Mouse (Mus musculus): ENCODE measurements around the gene Sept9. TPM values are rescaled to one million over a fixed set of nuclear protein-coding genes. Genes with fewer than 3 reads are reported as not detected.
"Not testable (repeated sequence)": the region's sequence is repeated elsewhere in the genome, so short reads cannot be mapped to it uniquely, and the experiment has no call there.

The Sept9 gene
- polyA plus RNA-seq, 1 experiment from 2014 or later: 40.8 TPM

GRCm38 (mm10) chr11:117338503-117338902 lies 139.0 kb downstream of the Sept9 start:
- H3K27ac ChIP-seq (ENCODE audit: low read length): peak overlapping the region; percentile 61; the same call in 1 of the 2 replicates
- H3K27me3 ChIP-seq (ENCODE audit: control insufficient read depth, insufficient read depth, low read depth, low read length): no peaks in the 10 kb centered on the region

GRCm38 (mm10) chr11:117339050-117339449 lies 139.6 kb downstream of the Sept9 start:
- Histone ChIP-seq H3K27me3 (ENCODE audit: control insufficient read depth, insufficient read depth, low read depth, low read length) (no peaks in the 10 kb centered on the region), H3K9me3 (replicated peaks; ENCODE audit: control insufficient read depth, low read length) (no peaks in the 10 kb centered on the region), H3K4me1 (ENCODE audit: control insufficient read depth, low read depth, low read length) (peaks cover 74% of the 10 kb centered on the region), H3K36me3 (ENCODE audit: control insufficient read depth, insufficient read depth) (no peaks in the 10 kb centered on the region), H3K4me3 (ENCODE audit: low read depth, low read length) (no peak overlapping the region), H3K27ac (ENCODE audit: low read length) (peak overlapping the region; percentile 61; the same call in 1 of the 2 replicates), H3K9ac (ENCODE audit: low read depth, low read length) (no peak overlapping the region), H3K4me2 (ENCODE audit: low read depth, low read length) (no peak overlapping the region)
- WGBS (ENCODE audit: insufficient replicate concordance): 46% methylated on average over 3 of the region's 3 CpGs
- no peak for ATAC-seq (ENCODE audit: low read depth)

More at GRCm38 (mm10) chr11:117338503-117338902, 139.0 kb downstream of the Sept9 start:
- peaks cover 74% of the 10 kb centered on the region for H3K4me1 ChIP-seq (ENCODE audit: control insufficient read depth, low read depth, low read length)
- H3K9me3 ChIP-seq (replicated peaks; ENCODE audit: control insufficient read depth, low read length): no peaks in the 10 kb centered on the region
- no peak overlapping the region for H3K4me3 ChIP-seq (ENCODE audit: low read depth, low read length)
- H3K9ac ChIP-seq (ENCODE audit: low read depth, low read length): no peak overlapping the region
- WGBS (ENCODE audit: insufficient replicate concordance): 4% methylated on average over 8 of the region's 8 CpGs
- 0 out of 2 replicates have a peak overlapping the region, but pooled peaks have one; percentile 18 for H3K4me2 ChIP-seq (ENCODE audit: low read depth, low read length)
- no peaks in the 10 kb centered on the region for H3K36me3 ChIP-seq (ENCODE audit: control insufficient read depth, insufficient read depth)
- peak; percentile 65 for ATAC-seq (ENCODE audit: low read depth)

- no peak for ATAC-seq (ENCODE audit: low read depth)
- H3K27me3 ChIP-seq (ENCODE audit: control insufficient read depth, insufficient read depth, low read depth, low read length): no peaks in the 10 kb centered on the region
- H3K27ac ChIP-seq (ENCODE audit: low read length): no peak overlapping the region
- no peak overlapping the region for H3K4me3 ChIP-seq (ENCODE audit: low read depth, low read length)
- no peak overlapping the region for H3K4me2 ChIP-seq (ENCODE audit: low read depth, low read length)
- H3K9ac ChIP-seq (ENCODE audit: low read depth, low read length): no peak overlapping the region
- no peaks in the 10 kb centered on the region for H3K9me3 ChIP-seq (replicated peaks; ENCODE audit: control insufficient read depth, low read length)
- 74% methylated on average over 7 of the region's 7 CpGs for WGBS (ENCODE audit: insufficient replicate concordance)
- H3K36me3 ChIP-seq (ENCODE audit: control insufficient read depth, insufficient read depth): no peaks in the 10 kb centered on the region
- H3K4me1 ChIP-seq (ENCODE audit: control insufficient read depth, low read depth, low read length): peaks cover 71% of the 10 kb centered on the region
Measured at GRCm38 (mm10) chr11:117341218-117341617, 141.8 kb downstream of the Sept9 start.

- Histone ChIP-seq H3K27ac (ENCODE audit: low read length) (no peak overlapping the region), H3K4me2 (ENCODE audit: low read depth, low read length) (no peak overlapping the region), H3K9ac (ENCODE audit: low read depth, low read length) (no peak overlapping the region), H3K4me1 (ENCODE audit: control insufficient read depth, low read depth, low read length) (peaks cover 72% of the 10 kb centered on the region), H3K9me3 (replicated peaks; ENCODE audit: control insufficient read depth, low read length) (no peaks in the 10 kb centered on the region), H3K4me3 (ENCODE audit: low read depth, low read length) (no peak overlapping the region), H3K36me3 (ENCODE audit: control insufficient read depth, insufficient read depth) (no peaks in the 10 kb centered on the region), H3K27me3 (ENCODE audit: control insufficient read depth, insufficient read depth, low read depth, low read length) (no peaks in the 10 kb centered on the region)
- WGBS (ENCODE audit: insufficient replicate concordance): 77% methylated on average over 7 of the region's 7 CpGs
- no peak for ATAC-seq (ENCODE audit: low read depth)
Measured at GRCm38 (mm10) chr11:117342076-117342475, 142.6 kb downstream of the Sept9 start.

- not testable (repeated sequence) for H3K27ac ChIP-seq (ENCODE audit: low read length); H3K36me3 ChIP-seq (ENCODE audit: control insufficient read depth, insufficient read depth)
Measured at GRCm38 (mm10) chr11:117342490-117342889, 143.0 kb downstream of the Sept9 start.

GRCm38 (mm10) chr11:117343800-117344199 lies 144.3 kb downstream of the Sept9 start:
- peak overlapping the region; percentile 28; the same call in 1 of the 2 replicates for H3K27ac ChIP-seq (ENCODE audit: low read length)
- no peak overlapping the region for H3K4me3 ChIP-seq (ENCODE audit: low read depth, low read length)
- H3K9me3 ChIP-seq (replicated peaks; ENCODE audit: control insufficient read depth, low read length): no peaks in the 10 kb centered on the region
- no peak overlapping the region for H3K4me2 ChIP-seq (ENCODE audit: low read depth, low read length)
- no peaks in the 10 kb centered on the region for H3K27me3 ChIP-seq (ENCODE audit: control insufficient read depth, insufficient read depth, low read depth, low read length)
- 62% methylated on average over 5 of the region's 5 CpGs for WGBS (ENCODE audit: insufficient replicate concordance)
- no peak for ATAC-seq (ENCODE audit: low read depth)
- H3K4me1 ChIP-seq (ENCODE audit: control insufficient read depth, low read depth, low read length): peaks cover 67% of the 10 kb centered on the region
- H3K9ac ChIP-seq (ENCODE audit: low read depth, low read length): no peak overlapping the region
- no peaks in the 10 kb centered on the region for H3K36me3 ChIP-seq (ENCODE audit: control insufficient read depth, insufficient read depth)

More at GRCm38 (mm10) chr11:117342490-117342889, 143.0 kb downstream of the Sept9 start:
- H3K4me1 ChIP-seq (ENCODE audit: control insufficient read depth, low read depth, low read length): peaks cover 72% of the 10 kb centered on the region
- not testable (repeated sequence) for ATAC-seq (ENCODE audit: low read depth); H3K9me3 ChIP-seq (replicated peaks; ENCODE audit: control insufficient read depth, low read length); H3K9ac ChIP-seq (ENCODE audit: low read depth, low read length); H3K27me3 ChIP-seq (ENCODE audit: control insufficient read depth, insufficient read depth, low read depth, low read length); H3K4me2 ChIP-seq (ENCODE audit: low read depth, low read length); H3K4me3 ChIP-seq (ENCODE audit: low read depth, low read length)
- WGBS (ENCODE audit: insufficient replicate concordance): 74% methylated on average over 4 of the region's 6 CpGs

GRCm38 (mm10) chr11:117344339-117345021 lies 145.0 kb downstream of the Sept9 start:
- H3K36me3 ChIP-seq (ENCODE audit: control insufficient read depth, insufficient read depth): no peaks in the 10 kb centered on the region
- no peak overlapping the region for H3K4me3 ChIP-seq (ENCODE audit: low read depth, low read length)
- H3K9me3 ChIP-seq (replicated peaks; ENCODE audit: control insufficient read depth, low read length): no peaks in the 10 kb centered on the region
- peak; percentile 43 for ATAC-seq (ENCODE audit: low read depth)
- no peak overlapping the region for H3K9ac ChIP-seq (ENCODE audit: low read depth, low read length)
- 35% methylated on average over 11 of the region's 11 CpGs for WGBS (ENCODE audit: insufficient replicate concordance)
- no peaks in the 10 kb centered on the region for H3K27me3 ChIP-seq (ENCODE audit: control insufficient read depth, insufficient read depth, low read depth, low read length)
- peaks cover 67% of the 10 kb centered on the region for H3K4me1 ChIP-seq (ENCODE audit: control insufficient read depth, low read depth, low read length)
- peak overlapping the region; percentile 73 for H3K27ac ChIP-seq (ENCODE audit: low read length)
- H3K4me2 ChIP-seq (ENCODE audit: low read depth, low read length): peak overlapping the region; percentile 20

- peak overlapping the region; percentile 11 for H3K4me2 ChIP-seq (ENCODE audit: low read depth, low read length)
Measured at GRCm38 (mm10) chr11:117345022-117345765, 145.7 kb downstream of the Sept9 start.

GRCm38 (mm10) chr11:117347256-117347655 lies 147.8 kb downstream of the Sept9 start:
- Histone ChIP-seq H3K4me3 (ENCODE audit: low read depth, low read length) (no peak overlapping the region), H3K9me3 (replicated peaks; ENCODE audit: control insufficient read depth, low read length) (no peaks in the 10 kb centered on the region), H3K27ac (ENCODE audit: low read length) (no peak overlapping the region), H3K4me1 (ENCODE audit: control insufficient read depth, low read depth, low read length) (peaks cover 67% of the 10 kb centered on the region), H3K4me2 (ENCODE audit: low read depth, low read length) (no peak overlapping the region), H3K36me3 (ENCODE audit: control insufficient read depth, insufficient read depth) (peaks cover 3% of the 10 kb centered on the region; the same call in 1 of the 2 replicates), H3K9ac (ENCODE audit: low read depth, low read length) (no peak overlapping the region), H3K27me3 (ENCODE audit: control insufficient read depth, insufficient read depth, low read depth, low read length) (no peaks in the 10 kb centered on the region)
- 61% methylated on average over 4 of the region's 4 CpGs for WGBS (ENCODE audit: insufficient replicate concordance)
- no peak for ATAC-seq (ENCODE audit: low read depth)

More at GRCm38 (mm10) chr11:117345022-117345765, 145.7 kb downstream of the Sept9 start:
- H3K4me1 ChIP-seq (ENCODE audit: control insufficient read depth, low read depth, low read length): peaks cover 72% of the 10 kb centered on the region
- H3K9ac ChIP-seq (ENCODE audit: low read depth, low read length): no peak overlapping the region
- H3K9me3 ChIP-seq (replicated peaks; ENCODE audit: control insufficient read depth, low read length): no peaks in the 10 kb centered on the region
- H3K27me3 ChIP-seq (ENCODE audit: control insufficient read depth, insufficient read depth, low read depth, low read length): no peaks in the 10 kb centered on the region
- peak overlapping the region; percentile 73 for H3K27ac ChIP-seq (ENCODE audit: low read length)
- no peak overlapping the region for H3K4me3 ChIP-seq (ENCODE audit: low read depth, low read length)
- 50% methylated on average over 12 of the region's 12 CpGs for WGBS (ENCODE audit: insufficient replicate concordance)
- H3K36me3 ChIP-seq (ENCODE audit: control insufficient read depth, insufficient read depth): no peaks in the 10 kb centered on the region
- ATAC-seq (ENCODE audit: low read depth): no peak; the same call in 1 of the 2 replicates

Measured in liver, embryonic 16.5 days (tissue).